Mouse (Mus musculus) stomach, postnatal 0 days (tissue): ENCODE measurements around the gene Slc25a1. TPM values are rescaled to one million over a fixed set of nuclear protein-coding genes. Genes with fewer than 3 reads are reported as not detected.
A peak's percentile ranks its signal among the peaks of the same experiment; 100 is the strongest.
"Not testable (repeated sequence)": the region's sequence is repeated elsewhere in the genome, so short reads cannot be mapped to it uniquely, and the experiment has no call there.

ENCODE experiments used
- ATAC-seq: fragments of 200-750 bp; cut with Nextera tagmentation; 2 replicates; pipeline ENCODE4 v1.8.0; 2017; ENCODE audit not compliant: low FRiP score, low TSS enrichment
- DNase-seq: peaks from one replicate; pipeline ENCODE4 v3.0.0-alpha.2; 2016; ENCODE audit warnings: low spot score
- H3K27ac ChIP-seq: fragments of 300-500 bp; sonication (generic); replicated peaks from 2 replicates; pipeline ENCODE4 v1.5.1; 2014; ENCODE audit warnings: mild to moderate bottlenecking, control low read depth
- H3K27me3 ChIP-seq: fragments of 300-500 bp; sonication (generic); 2 replicates; pipeline ENCODE4 v1.6.1; 2014; ENCODE audit warnings: low read length; ENCODE audit not compliant: control insufficient read depth, insufficient read depth
- H3K36me3 ChIP-seq: fragments of 300-500 bp; sonication (generic); 2 replicates; pipeline ENCODE4 v1.6.1; 2014; ENCODE audit warnings: low read length, mixed read lengths; ENCODE audit not compliant: control insufficient read depth, insufficient read depth
- H3K4me1 ChIP-seq: fragments of 300-500 bp; sonication (generic); replicated peaks from 2 replicates; pipeline ENCODE4 v1.6.1; 2014; ENCODE audit warnings: antibody characterized with exemption; ENCODE audit not compliant: control insufficient read depth, insufficient read depth
- H3K4me2 ChIP-seq: fragments of 300-500 bp; sonication (generic); replicated peaks from 2 replicates; pipeline ENCODE4 v1.6.1; 2014; ENCODE audit warnings: low read depth, mild to moderate bottlenecking, control low read depth, moderate library complexity
- H3K4me3 ChIP-seq: fragments of 300-500 bp; sonication (generic); 2 replicates; pipeline ENCODE4 v1.5.1; 2014; ENCODE audit warnings: low read depth, low read length, control low read depth
- H3K9ac ChIP-seq: fragments of 300-500 bp; sonication (generic); 2 replicates; pipeline ENCODE4 v1.6.1; 2014; ENCODE audit warnings: mild to moderate bottlenecking, low read length, control low read depth, mixed read lengths
- H3K9me3 ChIP-seq: fragments of 300-500 bp; sonication (generic); 2 replicates; pipeline ENCODE4 v1.6.1; 2016; ENCODE audit warnings: low read length; ENCODE audit not compliant: control insufficient read depth
- CTCF ChIP-seq: IDR thresholded peaks from 2 replicates; pipeline ENCODE4 v1.5.1; 2016; ENCODE audit warnings: antibody characterized with exemption, low read depth, mild to moderate bottlenecking, moderate library complexity
- EP300 ChIP-seq: optimal IDR thresholded peaks from 2 replicates; pipeline ENCODE3; 2016; ENCODE audit warnings: antibody characterized with exemption
- WGBS: fragments of 180-500 bp; shearing (Covaris S2); extraction: QIAGEN DNeasy Blood & Tissue Kit; methylation state at CpG from one replicate; pipeline ENCODE4 v1.1.7; 2014; 5-methylcytosine and 5-hydroxymethylcytosine counted together
- polyA plus RNA-seq: library from polyadenylated mRNA; unstranded; fragments of >200 nt; fragmentation: Nextera tagmentation; extraction: Ambion mirVana; gene quantifications from 2 replicates; pipeline ENCODE4 v1.2.1, GENCODE M21; 2015

Slc25a1 gene
- 219 and 245 TPM in 2 replicates for polyA plus RNA-seq

- H3K4me3 ChIP-seq: peak within 1 kb of the TSS; percentile 75
- peak within 1 kb of the TSS; percentile 94 for H3K27ac ChIP-seq
- DNase-seq (peak; percentile 90), ATAC-seq (peak; percentile 77)
- H3K4me2 ChIP-seq: peak within 1 kb of the TSS; percentile 98
- WGBS: 1% methylated on average over 42 of the region's 47 CpGs
- H3K27me3 ChIP-seq: no peaks in the 10 kb centered on the region
- peaks cover 4% of the 10 kb centered on the region for H3K36me3 ChIP-seq
- no peak for TF ChIP-seq EP300
- no peaks in the 10 kb centered on the region for H3K9me3 ChIP-seq
- peak within 1 kb of the TSS; percentile 84 for H3K9ac ChIP-seq
- H3K4me1 ChIP-seq: no peaks in the 10 kb centered on the region
Observed at GRCm38 (mm10) chr16:17928087-17928580, at the start of gene Slc25a1. Gene Slc25a1, minus strand, starts transcription at chr16:17928219.

- no peak for ATAC-seq
- no peak overlapping the region for H3K4me3 ChIP-seq
- no peaks in the 10 kb centered on the region for H3K9me3 ChIP-seq
- no peaks in the 10 kb centered on the region for H3K4me1 ChIP-seq
- no peak overlapping the region for H3K4me2 ChIP-seq
- no peak for DNase-seq
- no peak for TF ChIP-seq CTCF
- no peak for TF ChIP-seq EP300
- no peak overlapping the region for H3K27ac ChIP-seq
- 70% methylated on average over 5 of the region's 5 CpGs for WGBS
- no peaks in the 10 kb centered on the region for H3K27me3 ChIP-seq
- no peaks in the 10 kb centered on the region for H3K36me3 ChIP-seq
- H3K9ac ChIP-seq: no peak overlapping the region
Observed at GRCm38 (mm10) chr16:17971853-17972252, 43.8 kb upstream of the Slc25a1 start.

GRCm38 (mm10) chr16:17962091-17962490 lies 34.1 kb upstream of the Slc25a1 start:
- Histone ChIP-seq H3K9ac (no peak overlapping the region), H3K4me3 (no peak overlapping the region), H3K4me1 (no peaks in the 10 kb centered on the region), H3K27me3 (no peaks in the 10 kb centered on the region), H3K27ac (no peak overlapping the region), H3K9me3 (no peaks in the 10 kb centered on the region), H3K4me2 (no peak overlapping the region), H3K36me3 (no peaks in the 10 kb centered on the region)
- WGBS: 79% methylated on average over 7 of the region's 7 CpGs
- TF ChIP-seq EP300 (no peak), CTCF (no peak)
- ATAC-seq (no peak), DNase-seq (no peak)

- H3K27me3 ChIP-seq, H3K9me3 ChIP-seq, H3K9ac ChIP-seq, H3K27ac ChIP-seq, H3K4me2 ChIP-seq, H3K4me3 ChIP-seq, H3K36me3 ChIP-seq, H3K4me1 ChIP-seq, DNase-seq, ATAC-seq: not testable (repeated sequence)
- WGBS: 94% methylated on average over 17 of the region's 17 CpGs
Observed at GRCm38 (mm10) chr16:17956052-17956638, 28.1 kb upstream of the Slc25a1 start.

GRCm38 (mm10) chr16:17951618-17952017 lies 23.6 kb upstream of the Slc25a1 start:
- H3K4me3 ChIP-seq: no peak overlapping the region
- 91% methylated on average over 3 of the region's 4 CpGs for WGBS
- DNase-seq: no peak
- H3K27me3 ChIP-seq: no peaks in the 10 kb centered on the region
- no peaks in the 10 kb centered on the region for H3K9me3 ChIP-seq
- H3K36me3 ChIP-seq: no peaks in the 10 kb centered on the region
- no peak overlapping the region for H3K9ac ChIP-seq
- no peak for ATAC-seq
- H3K27ac ChIP-seq: no peak overlapping the region
- TF ChIP-seq CTCF: no peak
- no peak for TF ChIP-seq EP300
- no peak overlapping the region for H3K4me2 ChIP-seq
- H3K4me1 ChIP-seq: no peaks in the 10 kb centered on the region

GRCm38 (mm10) chr16:17950068-17950467 lies 22.0 kb upstream of the Slc25a1 start:
- DNase-seq (no peak), ATAC-seq (no peak)
- Histone ChIP-seq H3K27me3 (no peaks in the 10 kb centered on the region), H3K4me2 (no peak overlapping the region), H3K9me3 (no peaks in the 10 kb centered on the region), H3K36me3 (no peaks in the 10 kb centered on the region), H3K9ac (no peak overlapping the region), H3K4me3 (no peak overlapping the region), H3K27ac (no peak overlapping the region), H3K4me1 (no peaks in the 10 kb centered on the region)
- TF ChIP-seq CTCF (no peak), EP300 (no peak)
- WGBS: 66% methylated on average over 4 of the region's 4 CpGs
